Mouse (Mus musculus): ENCODE results near the gene Svs3b. TPM values are rescaled to one million over a fixed set of nuclear protein-coding genes. Genes with fewer than 3 reads are reported as not detected.
"Not testable (repeated sequence)": the region's sequence is repeated elsewhere in the genome, so short reads cannot be mapped to it uniquely, and the experiment has no call there.

Gene Svs3b
- not detected in 2 replicates for polyA plus RNA-seq (2014; fragmentation: Nextera tagmentation; extraction: Ambion mirVana)

DNA sequence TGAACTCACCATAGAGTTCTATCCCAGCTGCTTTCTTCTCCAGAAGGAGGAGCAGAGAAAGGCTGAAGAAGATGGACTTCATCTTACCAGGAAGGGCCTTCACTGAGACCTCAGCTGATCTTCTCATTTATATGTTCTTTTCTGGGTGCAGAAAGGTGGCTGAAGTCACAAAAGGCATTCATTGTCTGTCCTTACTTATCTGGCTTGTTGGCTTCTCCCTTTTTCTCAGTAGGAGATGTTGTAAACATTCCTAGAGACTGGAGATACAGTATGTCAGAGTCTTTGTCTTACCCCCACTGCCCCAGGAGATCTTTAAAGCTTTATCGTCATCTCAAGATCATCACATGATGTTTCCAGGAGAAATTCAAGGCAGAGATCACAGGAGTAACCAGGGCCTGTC, at the start of gene Svs3b:
Svs3b (minus strand) TSS at position 101 of the 400 bp plus-strand sequence.
- DNase-seq (ENCODE audit: low spot score, missing footprints); H3K27me3 ChIP-seq (ENCODE audit: control insufficient read depth, insufficient read depth, low read length); H3K4me1 ChIP-seq (ENCODE audit: control insufficient read depth, insufficient read depth, low read length); H3K9ac ChIP-seq (ENCODE audit: low read length); H3K4me2 ChIP-seq; H3K27ac ChIP-seq (ENCODE audit: low read depth, low read length); H3K9me3 ChIP-seq (ENCODE audit: control insufficient read depth, low read length); H3K4me3 ChIP-seq (ENCODE audit: low read depth, low read length); H3K36me3 ChIP-seq (ENCODE audit: control insufficient read depth, insufficient read depth, low read length); ATAC-seq (ENCODE audit: low FRiP score): not testable (repeated sequence)
- 93% methylated on average over 1 of the region's 1 CpGs for WGBS

- not testable (repeated sequence) for H3K27ac ChIP-seq (ENCODE audit: low read depth, low read length); H3K27me3 ChIP-seq (ENCODE audit: control insufficient read depth, insufficient read depth, low read length); H3K9me3 ChIP-seq (ENCODE audit: control insufficient read depth, low read length); H3K4me1 ChIP-seq (ENCODE audit: control insufficient read depth, insufficient read depth, low read length); H3K4me2 ChIP-seq; H3K36me3 ChIP-seq (ENCODE audit: control insufficient read depth, insufficient read depth, low read length); DNase-seq (ENCODE audit: low spot score, missing footprints); H3K4me3 ChIP-seq (ENCODE audit: low read depth, low read length); ATAC-seq (ENCODE audit: low FRiP score); H3K9ac ChIP-seq (ENCODE audit: low read length)
- 75% methylated on average over 1 of the region's 1 CpGs for WGBS
Measured at GRCm38 (mm10) chr2:164288968-164289367, 32.5 kb upstream of the Svs3b start, which contains the start of gene Svs3a. Gene Svs3a (plus strand): TSS chr2:164289268.

DNA sequence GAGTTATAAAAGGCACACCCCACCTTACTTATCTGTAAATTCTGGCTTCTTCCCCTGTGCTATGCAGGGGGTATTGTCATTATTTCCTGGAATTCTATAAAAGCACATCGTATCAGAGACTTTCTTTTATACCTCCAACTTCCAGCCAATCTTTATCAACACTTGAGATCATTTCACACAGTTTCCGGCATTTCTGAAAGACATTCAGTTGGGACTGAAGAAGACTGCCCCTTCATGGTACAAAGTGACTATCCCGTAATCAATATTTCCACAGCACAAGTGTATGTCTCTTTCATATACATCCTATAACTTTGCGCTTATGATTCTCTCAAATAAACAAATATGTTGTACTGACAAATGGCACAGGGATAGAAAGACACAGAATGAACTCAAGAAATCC, 21.9 kb upstream of the Svs3b start, which contains the start of gene Svs4:
Svs4 (minus strand) TSS at position 101 of the 400 bp plus-strand sequence.
- DNase-seq (ENCODE audit: low spot score, missing footprints), result no peak
- 92% methylated on average over 4 of the region's 4 CpGs for WGBS
- Histone ChIP-seq H3K27ac (ENCODE audit: low read depth, low read length) (no peak within 1 kb of the TSS), H3K4me2 (no peak within 1 kb of the TSS), H3K4me3 (ENCODE audit: low read depth, low read length) (no peak within 1 kb of the TSS), H3K9me3 (ENCODE audit: control insufficient read depth, low read length) (no peaks in the 10 kb centered on the region), H3K27me3 (ENCODE audit: control insufficient read depth, insufficient read depth, low read length) (no peaks in the 10 kb centered on the region), H3K36me3 (ENCODE audit: control insufficient read depth, insufficient read depth, low read length) (no peaks in the 10 kb centered on the region), H3K9ac (ENCODE audit: low read length) (no peak within 1 kb of the TSS), H3K4me1 (ENCODE audit: control insufficient read depth, insufficient read depth, low read length) (no peaks in the 10 kb centered on the region)
- no peak for ATAC-seq (ENCODE audit: low FRiP score)

GRCm38 (mm10) chr2:164238366-164238765, 18.1 kb downstream of the Svs3b start, which contains the start of gene Svs2:
Gene Svs2 (minus strand): TSS chr2:164238466.
- H3K4me3 ChIP-seq (ENCODE audit: low read depth, low read length), result no peak within 1 kb of the TSS
- H3K27me3 ChIP-seq (ENCODE audit: control insufficient read depth, insufficient read depth, low read length), result no peaks in the 10 kb centered on the region
- no peaks in the 10 kb centered on the region for H3K36me3 ChIP-seq (ENCODE audit: control insufficient read depth, insufficient read depth, low read length)
- ATAC-seq (ENCODE audit: low FRiP score) (no peak), DNase-seq (ENCODE audit: low spot score, missing footprints) (no peak)
- H3K27ac ChIP-seq (ENCODE audit: low read depth, low read length), result no peak within 1 kb of the TSS
- no peaks in the 10 kb centered on the region for H3K4me1 ChIP-seq (ENCODE audit: control insufficient read depth, insufficient read depth, low read length)
- WGBS, result 87% methylated on average over 3 of the region's 3 CpGs
- H3K4me2 ChIP-seq, result no peak within 1 kb of the TSS
- no peaks in the 10 kb centered on the region for H3K9me3 ChIP-seq (ENCODE audit: control insufficient read depth, low read length)
- H3K9ac ChIP-seq (ENCODE audit: low read length), result no peak within 1 kb of the TSS

- ATAC-seq (ENCODE audit: low FRiP score) (no peak), DNase-seq (ENCODE audit: low spot score, missing footprints) (no peak)
- Histone ChIP-seq H3K4me1 (ENCODE audit: control insufficient read depth, insufficient read depth, low read length) (no peaks in the 10 kb centered on the region), H3K36me3 (ENCODE audit: control insufficient read depth, insufficient read depth, low read length) (no peaks in the 10 kb centered on the region), H3K4me2 (no peak overlapping the region), H3K9me3 (ENCODE audit: control insufficient read depth, low read length) (no peaks in the 10 kb centered on the region), H3K4me3 (ENCODE audit: low read depth, low read length) (no peak overlapping the region), H3K27ac (ENCODE audit: low read depth, low read length) (no peak overlapping the region), H3K27me3 (ENCODE audit: control insufficient read depth, insufficient read depth, low read length) (no peaks in the 10 kb centered on the region), H3K9ac (ENCODE audit: low read length) (no peak overlapping the region)
- 89% methylated on average over 8 of the region's 8 CpGs for WGBS
Measured at GRCm38 (mm10) chr2:164232671-164233070, 23.8 kb downstream of the Svs3b start.

DNA sequence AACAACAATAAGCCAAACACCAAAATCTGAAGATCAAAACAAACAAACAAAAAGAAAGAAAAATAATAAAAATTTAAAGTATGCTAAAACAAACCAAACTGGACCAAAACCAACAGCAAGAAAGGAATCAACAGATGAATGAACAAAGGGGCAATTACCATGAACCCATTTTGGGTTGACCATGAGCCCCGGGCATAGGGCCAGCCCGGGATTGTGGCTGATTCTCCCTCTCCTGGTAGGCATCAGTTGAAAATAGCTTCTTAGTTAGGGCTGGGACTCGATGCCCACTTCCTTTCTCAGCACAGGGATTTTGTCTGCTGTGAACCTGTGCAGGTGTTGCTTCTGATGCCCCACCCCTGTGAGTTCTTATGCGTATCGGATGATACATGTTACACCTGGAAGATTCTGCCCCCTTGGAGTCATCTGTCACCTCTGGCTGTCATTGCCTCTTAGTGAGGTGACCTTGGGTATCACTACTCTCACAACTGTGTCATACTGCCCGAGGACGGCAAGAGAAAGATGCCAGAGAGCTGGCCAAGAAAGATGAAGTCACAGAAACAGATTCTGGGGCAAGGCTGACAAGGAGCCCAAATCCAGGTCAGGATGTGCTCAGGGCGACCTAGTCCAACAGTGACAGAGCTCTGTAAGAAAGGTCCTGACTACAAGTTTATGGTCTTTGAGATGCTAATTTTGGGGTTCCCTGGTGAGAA, 27.9 kb downstream of the Svs3b start:
- H3K36me3 ChIP-seq (ENCODE audit: control insufficient read depth, insufficient read depth, low read length), result no peaks in the 10 kb centered on the region
- ATAC-seq (ENCODE audit: low FRiP score) (no peak), DNase-seq (ENCODE audit: low spot score, missing footprints) (no peak)
- 90% methylated on average over 8 of the region's 8 CpGs for WGBS
- H3K4me1 ChIP-seq (ENCODE audit: control insufficient read depth, insufficient read depth, low read length), result no peaks in the 10 kb centered on the region
- no peak overlapping the region for H3K4me3 ChIP-seq (ENCODE audit: low read depth, low read length)
- H3K27me3 ChIP-seq (ENCODE audit: control insufficient read depth, insufficient read depth, low read length), result no peaks in the 10 kb centered on the region
- no peaks in the 10 kb centered on the region for H3K9me3 ChIP-seq (ENCODE audit: control insufficient read depth, low read length)
- no peak overlapping the region for H3K4me2 ChIP-seq
- H3K9ac ChIP-seq (ENCODE audit: low read length), result no peak overlapping the region
- no peak overlapping the region for H3K27ac ChIP-seq (ENCODE audit: low read depth, low read length)

- Histone ChIP-seq H3K9ac (ENCODE audit: low read length) (no peak within 1 kb of the TSS), H3K4me2 (no peak within 1 kb of the TSS), H3K9me3 (ENCODE audit: control insufficient read depth, low read length) (no peaks in the 10 kb centered on the region), H3K27ac (ENCODE audit: low read depth, low read length) (no peak within 1 kb of the TSS), H3K36me3 (ENCODE audit: control insufficient read depth, insufficient read depth, low read length) (no peaks in the 10 kb centered on the region), H3K4me1 (ENCODE audit: control insufficient read depth, insufficient read depth, low read length) (no peaks in the 10 kb centered on the region), H3K27me3 (ENCODE audit: control insufficient read depth, insufficient read depth, low read length) (no peaks in the 10 kb centered on the region), H3K4me3 (ENCODE audit: low read depth, low read length) (no peak within 1 kb of the TSS)
- 87% methylated on average over 11 of the region's 11 CpGs for WGBS
- ATAC-seq (ENCODE audit: low FRiP score) (no peak), DNase-seq (ENCODE audit: low spot score, missing footprints) (no peak)
Measured at GRCm38 (mm10) chr2:164221522-164221921, 34.9 kb downstream of the Svs3b start, which contains the start of gene Wfdc15b. Gene Wfdc15b (minus strand): TSS chr2:164221660.

DNA sequence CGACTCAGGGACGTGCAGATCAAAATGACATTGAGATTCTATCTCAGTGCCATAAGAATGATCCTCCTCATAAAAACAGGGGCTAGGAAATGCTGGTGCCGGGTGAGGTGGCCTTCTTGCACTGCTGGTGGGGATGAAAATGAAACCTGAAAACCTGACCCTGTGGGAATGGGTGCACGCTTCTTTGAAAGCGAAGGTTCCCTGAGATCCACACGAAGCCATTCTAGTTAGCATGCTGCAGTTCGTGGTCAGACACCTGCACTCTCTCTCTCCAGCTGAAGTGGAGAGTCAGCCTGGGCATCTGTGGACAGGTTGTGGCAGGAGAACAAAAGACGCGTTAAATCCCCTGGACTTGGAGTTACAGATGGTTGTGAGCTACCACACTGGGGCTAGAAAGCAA, 37.1 kb downstream of the Svs3b start:
- no peaks in the 10 kb centered on the region for H3K27me3 ChIP-seq (ENCODE audit: control insufficient read depth, insufficient read depth, low read length)
- no peaks in the 10 kb centered on the region for H3K9me3 ChIP-seq (ENCODE audit: control insufficient read depth, low read length)
- H3K4me2 ChIP-seq, result no peak overlapping the region

GRCm38 (mm10) chr2:164212711-164213110, 43.7 kb downstream of the Svs3b start:
- no peak overlapping the region for H3K9ac ChIP-seq (ENCODE audit: low read length)
- no peak overlapping the region for H3K4me2 ChIP-seq
- 91% methylated on average over 5 of the region's 5 CpGs for WGBS
- H3K4me1 ChIP-seq (ENCODE audit: control insufficient read depth, insufficient read depth, low read length), result no peaks in the 10 kb centered on the region
- no peaks in the 10 kb centered on the region for H3K9me3 ChIP-seq (ENCODE audit: control insufficient read depth, low read length)
- H3K4me3 ChIP-seq (ENCODE audit: low read depth, low read length), result no peak overlapping the region
- ATAC-seq (ENCODE audit: low FRiP score), result no peak
- H3K27me3 ChIP-seq (ENCODE audit: control insufficient read depth, insufficient read depth, low read length), result no peaks in the 10 kb centered on the region
- DNase-seq (ENCODE audit: low spot score, missing footprints), result no peak
- H3K36me3 ChIP-seq (ENCODE audit: control insufficient read depth, insufficient read depth, low read length), result no peaks in the 10 kb centered on the region
- no peak overlapping the region for H3K27ac ChIP-seq (ENCODE audit: low read depth, low read length)

More for the DNA sequence above, 37.1 kb downstream of the Svs3b start:
- H3K27ac ChIP-seq (ENCODE audit: low read depth, low read length), result no peak overlapping the region
- no peak overlapping the region for H3K4me3 ChIP-seq (ENCODE audit: low read depth, low read length)
- H3K4me1 ChIP-seq (ENCODE audit: control insufficient read depth, insufficient read depth, low read length), result no peaks in the 10 kb centered on the region
- no peak for DNase-seq (ENCODE audit: low spot score, missing footprints)
- no peak overlapping the region for H3K9ac ChIP-seq (ENCODE audit: low read length)
- ATAC-seq (ENCODE audit: low FRiP score), result no peak
- no peaks in the 10 kb centered on the region for H3K36me3 ChIP-seq (ENCODE audit: control insufficient read depth, insufficient read depth, low read length)
- WGBS, result 85% methylated on average over 9 of the region's 9 CpGs

Data from midbrain, embryonic 11.5 days (tissue).